Mouse (Mus musculus): ENCODE results near the gene Aamp.

GRCm38 (mm10) chr1:74298996-74299395, 14.5 kb upstream of the Aamp start:
- TF ChIP-seq CTCF (IDR thresholded peaks at IDR 0.05) (no peak), EP300 (IDR thresholded peaks at IDR 0.05; ENCODE audit: insufficient read depth, low read depth, low read length) (no peak), POLR2A (IDR thresholded peaks at IDR 0.05; ENCODE audit: insufficient read depth, low read depth, low read length) (no peak)
